Mouse (Mus musculus): Measurements from ENCODE around the gene Bysl. TPM values are rescaled to one million over a fixed set of nuclear protein-coding genes. Genes with fewer than 3 reads are reported as not detected.

Gene Bysl
- polyA plus RNA-seq, 1 experiment from 2014 or later, result 39.7 TPM

GRCm38 (mm10) chr17:47574028-47574427 lies 37.3 kb downstream of the Bysl start:
- WGBS, result 83% methylated on average over 8 of the region's 8 CpGs
- ATAC-seq (replicated peaks), result no peak
- no peak overlapping the region for H3K4me3 ChIP-seq
- H3K27me3 ChIP-seq (replicated peaks), result no peaks in the 10 kb centered on the region
- no peak overlapping the region for H3K27ac ChIP-seq
- H3K9me3 ChIP-seq, result no peaks in the 10 kb centered on the region
- no peaks in the 10 kb centered on the region for H3K36me3 ChIP-seq (replicated peaks)
- no peak overlapping the region for H3K4me2 ChIP-seq
- H3K9ac ChIP-seq, result no peak overlapping the region
- no peaks in the 10 kb centered on the region for H3K4me1 ChIP-seq

GRCm38 (mm10) chr17:47572436-47572835 lies 38.9 kb downstream of the Bysl start:
- no peak overlapping the region for H3K27ac ChIP-seq
- H3K4me3 ChIP-seq, result no peak overlapping the region
- ATAC-seq (replicated peaks), result no peak
- no peaks in the 10 kb centered on the region for H3K9me3 ChIP-seq
- H3K36me3 ChIP-seq (replicated peaks), result no peaks in the 10 kb centered on the region
- H3K27me3 ChIP-seq (replicated peaks), result no peaks in the 10 kb centered on the region
- no peak overlapping the region for H3K9ac ChIP-seq
- no peak overlapping the region for H3K4me2 ChIP-seq
- no peaks in the 10 kb centered on the region for H3K4me1 ChIP-seq

- no peaks in the 10 kb centered on the region for H3K27me3 ChIP-seq (replicated peaks)
- no peak overlapping the region for H3K9ac ChIP-seq
- no peak overlapping the region for H3K4me3 ChIP-seq
- no peaks in the 10 kb centered on the region for H3K36me3 ChIP-seq (replicated peaks)
- no peak overlapping the region for H3K27ac ChIP-seq
- no peak for ATAC-seq (replicated peaks)
- H3K4me2 ChIP-seq, result no peak overlapping the region
- H3K9me3 ChIP-seq, result no peaks in the 10 kb centered on the region
- WGBS, result 18% methylated on average over 7 of the region's 7 CpGs
- no peaks in the 10 kb centered on the region for H3K4me1 ChIP-seq
Measured at GRCm38 (mm10) chr17:47571621-47572020, 39.7 kb downstream of the Bysl start.

- Histone ChIP-seq H3K9ac (no peak overlapping the region), H3K4me2 (no peak overlapping the region), H3K4me1 (no peaks in the 10 kb centered on the region), H3K36me3 (replicated peaks) (no peaks in the 10 kb centered on the region), H3K27me3 (replicated peaks) (no peaks in the 10 kb centered on the region), H3K9me3 (no peaks in the 10 kb centered on the region), H3K27ac (no peak overlapping the region), H3K4me3 (no peak overlapping the region)
- no peak for ATAC-seq (replicated peaks)
- 51% methylated on average over 10 of the region's 10 CpGs for WGBS
Measured at GRCm38 (mm10) chr17:47568951-47569527, 42.3 kb downstream of the Bysl start.

- H3K27me3 ChIP-seq (replicated peaks), result no peaks in the 10 kb centered on the region
- 95% methylated on average over 3 of the region's 3 CpGs for WGBS
- no peak for ATAC-seq (replicated peaks)
Measured at GRCm38 (mm10) chr17:47568389-47568788, 42.9 kb downstream of the Bysl start.

GRCm38 (mm10) chr17:47567271-47567670 lies 44.0 kb downstream of the Bysl start:
- H3K4me3 ChIP-seq, result no peak overlapping the region
- H3K27ac ChIP-seq, result no peak overlapping the region
- no peaks in the 10 kb centered on the region for H3K9me3 ChIP-seq
- H3K9ac ChIP-seq, result no peak overlapping the region
- no peaks in the 10 kb centered on the region for H3K36me3 ChIP-seq (replicated peaks)
- H3K4me2 ChIP-seq, result no peak overlapping the region
- no peaks in the 10 kb centered on the region for H3K27me3 ChIP-seq (replicated peaks)
- WGBS, result 96% methylated on average over 3 of the region's 3 CpGs
- H3K4me1 ChIP-seq, result no peaks in the 10 kb centered on the region
- no peak for ATAC-seq (replicated peaks)

More at GRCm38 (mm10) chr17:47568389-47568788, 42.9 kb downstream of the Bysl start:
- H3K4me3 ChIP-seq, result no peak overlapping the region
- no peaks in the 10 kb centered on the region for H3K36me3 ChIP-seq (replicated peaks)
- no peak overlapping the region for H3K9ac ChIP-seq
- H3K4me2 ChIP-seq, result no peak overlapping the region
- no peaks in the 10 kb centered on the region for H3K4me1 ChIP-seq
- H3K27ac ChIP-seq, result no peak overlapping the region
- H3K9me3 ChIP-seq, result no peaks in the 10 kb centered on the region

- no peak overlapping the region for H3K4me2 ChIP-seq
- H3K36me3 ChIP-seq (replicated peaks), result no peaks in the 10 kb centered on the region
- H3K4me3 ChIP-seq, result no peak overlapping the region
- H3K4me1 ChIP-seq, result no peaks in the 10 kb centered on the region
- no peaks in the 10 kb centered on the region for H3K9me3 ChIP-seq
- no peak overlapping the region for H3K27ac ChIP-seq
- 8% methylated on average over 2 of the region's 2 CpGs for WGBS
- ATAC-seq (replicated peaks), result no peak
- no peaks in the 10 kb centered on the region for H3K27me3 ChIP-seq (replicated peaks)
- no peak overlapping the region for H3K9ac ChIP-seq
Measured at GRCm38 (mm10) chr17:47566133-47566532, 45.2 kb downstream of the Bysl start.

- no peak for ATAC-seq (replicated peaks)
- Histone ChIP-seq H3K4me1 (no peaks in the 10 kb centered on the region), H3K9ac (no peak overlapping the region), H3K9me3 (no peaks in the 10 kb centered on the region), H3K4me3 (no peak overlapping the region), H3K27ac (no peak overlapping the region), H3K27me3 (replicated peaks) (no peaks in the 10 kb centered on the region), H3K4me2 (no peak overlapping the region), H3K36me3 (replicated peaks) (no peaks in the 10 kb centered on the region)
- 91% methylated on average over 5 of the region's 5 CpGs for WGBS
Measured at GRCm38 (mm10) chr17:47564612-47565011, 46.7 kb downstream of the Bysl start.

- Histone ChIP-seq H3K36me3 (replicated peaks) (no peaks in the 10 kb centered on the region), H3K27ac (no peak overlapping the region), H3K4me3 (no peak overlapping the region), H3K9ac (no peak overlapping the region), H3K4me2 (no peak overlapping the region), H3K9me3 (no peaks in the 10 kb centered on the region), H3K4me1 (no peaks in the 10 kb centered on the region), H3K27me3 (replicated peaks) (no peaks in the 10 kb centered on the region)
- WGBS, result 75% methylated on average over 6 of the region's 6 CpGs
- no peak for ATAC-seq (replicated peaks)
Measured at GRCm38 (mm10) chr17:47562875-47563274, 48.4 kb downstream of the Bysl start.

- ATAC-seq (replicated peaks), result no peak
Measured at GRCm38 (mm10) chr17:47559726-47560125, 51.6 kb downstream of the Bysl start.

GRCm38 (mm10) chr17:47557179-47557578 lies 54.1 kb downstream of the Bysl start:
- Histone ChIP-seq H3K9me3 (no peaks in the 10 kb centered on the region), H3K9ac (no peak overlapping the region), H3K36me3 (replicated peaks) (no peaks in the 10 kb centered on the region), H3K27ac (no peak overlapping the region), H3K4me1 (no peaks in the 10 kb centered on the region), H3K4me3 (no peak overlapping the region), H3K27me3 (replicated peaks) (no peaks in the 10 kb centered on the region), H3K4me2 (no peak overlapping the region)
- 63% methylated on average over 3 of the region's 3 CpGs for WGBS
- no peak for ATAC-seq (replicated peaks)

More at GRCm38 (mm10) chr17:47559726-47560125, 51.6 kb downstream of the Bysl start:
- Histone ChIP-seq H3K36me3 (replicated peaks) (no peaks in the 10 kb centered on the region), H3K9ac (no peak overlapping the region), H3K4me3 (no peak overlapping the region), H3K9me3 (no peaks in the 10 kb centered on the region), H3K4me2 (no peak overlapping the region), H3K27me3 (replicated peaks) (no peaks in the 10 kb centered on the region), H3K27ac (no peak overlapping the region), H3K4me1 (no peaks in the 10 kb centered on the region)
- 69% methylated on average over 6 of the region's 6 CpGs for WGBS

GRCm38 (mm10) chr17:47554621-47555020 lies 56.7 kb downstream of the Bysl start:
- Histone ChIP-seq H3K36me3 (replicated peaks) (no peaks in the 10 kb centered on the region), H3K27ac (no peak overlapping the region), H3K27me3 (replicated peaks) (no peaks in the 10 kb centered on the region), H3K4me3 (no peak overlapping the region), H3K9me3 (no peaks in the 10 kb centered on the region), H3K4me1 (no peaks in the 10 kb centered on the region), H3K9ac (no peak overlapping the region), H3K4me2 (no peak overlapping the region)
- ATAC-seq (replicated peaks), result no peak
- 72% methylated on average over 9 of the region's 10 CpGs for WGBS

- Histone ChIP-seq H3K4me2 (no peak overlapping the region), H3K27ac (no peak overlapping the region), H3K4me1 (no peaks in the 10 kb centered on the region), H3K36me3 (replicated peaks) (no peaks in the 10 kb centered on the region), H3K27me3 (replicated peaks) (no peaks in the 10 kb centered on the region), H3K9ac (no peak overlapping the region), H3K4me3 (no peak overlapping the region), H3K9me3 (no peaks in the 10 kb centered on the region)
- ATAC-seq (replicated peaks), result no peak
Measured at GRCm38 (mm10) chr17:47552994-47553393, 58.3 kb downstream of the Bysl start.
